Mouse (Mus musculus) liver, embryonic 14.5 days (tissue): ENCODE results near the gene Aass. TPM values are rescaled to one million over a fixed set of nuclear protein-coding genes. Genes with fewer than 3 reads are reported as not detected.

Experiments used
- ATAC-seq: fragments of 200-750 bp; cut with Nextera tagmentation; 2 replicates; pipeline ENCODE4 v1.8.0; 2017; ENCODE audit warnings: moderate number of reproducible peaks, mild to moderate bottlenecking, moderate library complexity; ENCODE audit not compliant: insufficient read depth
- DNase-seq, 3 experiments: peaks; one replicate each; pipeline ENCODE4 v3.0.0-alpha.2; 2012 to 2013; ENCODE audit warnings: low read depth in 3 of 3, low spot score in 3 of 3
- H3K27ac ChIP-seq: fragments of 300-500 bp; sonication (generic); 2 replicates; pipeline ENCODE4 v1.5.1; 2014; ENCODE audit warnings: moderate library complexity, mild to moderate bottlenecking, control low read depth, inconsistent platforms
- H3K27me3 ChIP-seq: fragments of 300-500 bp; sonication (generic); 2 replicates; pipeline ENCODE4 v1.6.1; 2014; ENCODE audit warnings: mild to moderate bottlenecking, low read length, moderate library complexity; ENCODE audit not compliant: control insufficient read depth, insufficient read depth
- H3K36me3 ChIP-seq: fragments of 300-500 bp; sonication (generic); replicated peaks from 2 replicates; pipeline ENCODE4 v1.6.1; 2014; ENCODE audit warnings: low read depth; ENCODE audit not compliant: control insufficient read depth, insufficient read depth
- H3K4me1 ChIP-seq, 2 experiments: fragments of 200-500 bp in 1 of 2; fragments of 300-500 bp in 1 of 2; sonication (generic) in 1 of 2; replicated peaks; 2 replicates each; pipeline ENCODE4 v1.6.1; 2012 to 2014; ENCODE audit warnings: antibody characterized with exemption in 1 of 2, inconsistent platforms in 1 of 2, low read length in 1 of 2; ENCODE audit not compliant: control insufficient read depth in 2 of 2, insufficient read depth in 2 of 2
- H3K4me2 ChIP-seq: fragments of 300-500 bp; sonication (generic); 2 replicates; pipeline ENCODE4 v1.6.1; 2014; ENCODE audit warnings: low read depth, mild to moderate bottlenecking, control low read depth, moderate library complexity
- H3K4me3 ChIP-seq, 2 experiments: fragments of 200-500 bp in 1 of 2; fragments of 300-500 bp in 1 of 2; sonication (generic) in 1 of 2; 2 replicates each; pipeline ENCODE4 v1.5.1; 2012 to 2014; ENCODE audit warnings: low read depth in 2 of 2, low read length in 2 of 2, mild to moderate bottlenecking in 2 of 2, control low read depth in 1 of 2, inconsistent platforms in 1 of 2, moderate library complexity in 1 of 2; ENCODE audit not compliant: insufficient read depth in 1 of 2
- H3K9ac ChIP-seq: fragments of 300-500 bp; sonication (generic); replicated peaks from 2 replicates; pipeline ENCODE4 v1.6.1; 2014; ENCODE audit warnings: mild to moderate bottlenecking, control low read depth, moderate library complexity
- H3K9me3 ChIP-seq: fragments of 300-500 bp; sonication (generic); 2 replicates; pipeline ENCODE4 v1.6.1; 2016; ENCODE audit warnings: low read length, mixed read lengths; ENCODE audit not compliant: control insufficient read depth
- CTCF ChIP-seq: IDR thresholded peaks from 2 replicates; pipeline ENCODE4 v1.5.1; 2016; ENCODE audit warnings: antibody characterized with exemption, low read depth, control low read depth
- EP300 ChIP-seq: IDR thresholded peaks from 2 replicates; pipeline ENCODE4 v1.6.1; 2016; ENCODE audit warnings: antibody characterized with exemption, low read depth
- WGBS: fragments of 180-500 bp; shearing (Covaris S2); extraction: QIAGEN DNeasy Blood & Tissue Kit; methylation state at CpG from one replicate; pipeline ENCODE4 v1.1.7; 2014; ENCODE audit not compliant: insufficient replicate concordance; 5-methylcytosine and 5-hydroxymethylcytosine counted together
- polyA plus RNA-seq, 2 experiments: library from polyadenylated mRNA; depleted of rRNA in 1 of 2; stranded (reverse) in 1 of 2; unstranded in 1 of 2; fragments of >200 nt; fragmentation: Nextera tagmentation in 1 of 2; extraction: Ambion mirVana in 1 of 2; gene quantifications; 2 replicates each; pipeline versions ENCODE4 v1.2.1 to v1.2.3; 2012 to 2014

Gene Aass
- polyA plus RNA-seq, 2 experiments = 12.8 to 19.8 TPM

GRCm38 (mm10) chr6:23147221-23147620 is 14.4 kb upstream of the Aass start:
- Histone ChIP-seq H3K9me3 (no peaks in the 10 kb centered on the region), H3K4me2 (no peak overlapping the region), H3K27ac (no peak overlapping the region), H3K9ac (no peak overlapping the region), H3K4me3 (no peak overlapping the region), H3K4me1 (peaks cover 0 to 9% of the 10 kb centered on the region in 2 experiments; a peak in 2 of 4 replicates), H3K36me3 (no peaks in the 10 kb centered on the region), H3K27me3 (no peaks in the 10 kb centered on the region)
- 55% methylated on average over 2 of the region's 2 CpGs for WGBS
- TF ChIP-seq EP300 (no peak), CTCF (no peak)
- DNase-seq (peak in 2 of 3 experiments; percentile 30 to 33), ATAC-seq (peak; percentile 81)

DNA sequence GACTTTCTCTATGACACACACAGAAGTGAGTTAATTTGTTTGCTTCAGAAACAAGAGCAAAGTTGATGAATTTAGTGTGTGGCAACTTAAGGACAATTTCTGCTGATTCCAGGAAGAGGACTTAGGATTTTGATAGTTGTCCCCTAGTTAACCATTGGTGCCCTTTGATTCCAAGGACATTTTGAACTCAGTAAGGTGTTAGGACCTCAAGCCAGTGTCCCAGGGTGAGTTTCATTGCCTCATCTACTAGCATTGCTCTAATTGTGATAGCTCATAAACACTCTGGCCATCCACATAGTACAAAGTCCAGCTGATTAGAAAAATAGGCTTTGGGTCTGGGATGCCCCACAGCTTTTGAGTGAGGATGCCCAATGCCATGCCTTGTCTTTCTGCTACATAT is 11.2 kb upstream of the Aass start:
- Histone ChIP-seq H3K27ac (no peak overlapping the region), H3K4me1 (peaks cover 0 to 9% of the 10 kb centered on the region in 2 experiments; a peak in 2 of 4 replicates), H3K4me2 (no peak overlapping the region), H3K36me3 (no peaks in the 10 kb centered on the region), H3K27me3 (no peaks in the 10 kb centered on the region), H3K9me3 (no peaks in the 10 kb centered on the region), H3K4me3 (no peak overlapping the region), H3K9ac (no peak overlapping the region)
- TF ChIP-seq CTCF = no peak
- no peak for TF ChIP-seq EP300
- no peak for DNase-seq
- ATAC-seq = no peak

GRCm38 (mm10) chr6:23131015-23131414 is 1.8 kb downstream of the Aass start:
- peak; percentile 42; the same call in 1 of the 2 replicates for ATAC-seq
- Histone ChIP-seq H3K4me1 (peaks cover 0 to 5% of the 10 kb centered on the region in 2 experiments; a peak in 2 of 4 replicates), H3K4me2 (peak overlapping the region; percentile 39), H3K9ac (no peak overlapping the region), H3K27me3 (no peaks in the 10 kb centered on the region), H3K4me3 (peak overlapping the region in 1 of 2 experiments; percentile 42; a peak in 2 of 4 replicates), H3K36me3 (no peaks in the 10 kb centered on the region), H3K9me3 (no peaks in the 10 kb centered on the region), H3K27ac (no peak overlapping the region)
- DNase-seq = peak in 2 of 3 experiments; percentile 23 to 25
- 40% methylated on average over 4 of the region's 4 CpGs for WGBS
- TF ChIP-seq CTCF (no peak), EP300 (no peak)

GRCm38 (mm10) chr6:23129201-23129600 is 3.6 kb downstream of the Aass start:
- H3K4me3 ChIP-seq = no peak overlapping the region
- no peaks in the 10 kb centered on the region for H3K27me3 ChIP-seq
- H3K27ac ChIP-seq = no peak overlapping the region
- no peaks in the 10 kb centered on the region for H3K36me3 ChIP-seq
- ATAC-seq (no peak), DNase-seq (no peak)
- no peak for TF ChIP-seq EP300
- no peak for TF ChIP-seq CTCF
- H3K9ac ChIP-seq = no peak overlapping the region
- 66% methylated on average over 4 of the region's 4 CpGs for WGBS
- peaks cover 0 to 5% of the 10 kb centered on the region in 2 experiments; a peak in 2 of 4 replicates for H3K4me1 ChIP-seq
- H3K4me2 ChIP-seq = no peak overlapping the region
- H3K9me3 ChIP-seq = no peaks in the 10 kb centered on the region

- DNase-seq (no peak), ATAC-seq (no peak)
- Histone ChIP-seq H3K9ac (no peak overlapping the region), H3K4me3 (no peak overlapping the region), H3K4me2 (no peak overlapping the region), H3K4me1 (peaks cover 0 to 5% of the 10 kb centered on the region in 2 experiments; a peak in 2 of 4 replicates), H3K9me3 (no peaks in the 10 kb centered on the region), H3K27me3 (no peaks in the 10 kb centered on the region), H3K36me3 (no peaks in the 10 kb centered on the region), H3K27ac (no peak overlapping the region)
- 55% methylated on average over 7 of the region's 7 CpGs for WGBS
- no peak for TF ChIP-seq EP300
Measured at GRCm38 (mm10) chr6:23126706-23127105, 6.1 kb downstream of the Aass start.
